Mouse (Mus musculus) hindbrain, embryonic 11.5 days (tissue): Measurements from ENCODE around the gene Zscan29. TPM values are rescaled to one million over a fixed set of nuclear protein-coding genes. Genes with fewer than 3 reads are reported as not detected.

Experiments
- ATAC-seq: fragments of 200-750 bp; cut with Nextera tagmentation; 2 replicates; pipeline ENCODE4 v1.8.0; 2017; ENCODE audit warnings: mild to moderate bottlenecking, moderate TSS enrichment, moderate library complexity; ENCODE audit not compliant: low FRiP score
- DNase-seq: peaks from one replicate; pipeline ENCODE4 v3.0.0-alpha.2; 2015; ENCODE audit warnings: low spot score
- H3K27ac ChIP-seq: fragments of 300-500 bp; sonication (generic); 2 replicates; pipeline ENCODE4 v1.5.1; 2014; ENCODE audit warnings: mild to moderate bottlenecking, low read depth, low read length
- H3K27me3 ChIP-seq: fragments of 300-500 bp; sonication (generic); 2 replicates; pipeline ENCODE4 v1.6.1; 2014; ENCODE audit warnings: mild to moderate bottlenecking, low read length, moderate library complexity, mixed read lengths; ENCODE audit not compliant: control insufficient read depth, insufficient read depth
- H3K36me3 ChIP-seq: fragments of 300-500 bp; sonication (generic); 2 replicates; pipeline ENCODE4 v1.6.1; 2014; ENCODE audit warnings: mild to moderate bottlenecking, low read length, moderate library complexity, mixed read lengths; ENCODE audit not compliant: control insufficient read depth, insufficient read depth
- H3K4me1 ChIP-seq: fragments of 300-500 bp; sonication (generic); replicated peaks from 2 replicates; pipeline ENCODE4 v1.6.1; 2014; ENCODE audit warnings: low read length, mixed read lengths; ENCODE audit not compliant: control insufficient read depth, insufficient read depth
- H3K4me2 ChIP-seq: fragments of 300-500 bp; sonication (generic); replicated peaks from 2 replicates; pipeline ENCODE4 v1.6.1; 2014; ENCODE audit warnings: mild to moderate bottlenecking, low read depth, low read length
- H3K4me3 ChIP-seq: fragments of 300-500 bp; sonication (generic); 2 replicates; pipeline ENCODE4 v1.5.1; 2014; ENCODE audit warnings: low read depth, low read length
- H3K9ac ChIP-seq: fragments of 300-500 bp; sonication (generic); 2 replicates; pipeline ENCODE4 v1.6.1; 2014; ENCODE audit warnings: low read depth, low read length
- H3K9me3 ChIP-seq: fragments of 300-500 bp; sonication (generic); 2 replicates; pipeline ENCODE4 v1.6.1; 2016; ENCODE audit warnings: low read length; ENCODE audit not compliant: control insufficient read depth
- WGBS: fragments of 180-500 bp; shearing (Covaris S2); extraction: QIAGEN DNeasy Blood & Tissue Kit; methylation state at CpG from one replicate; pipeline ENCODE4 v1.1.7; 2014; 5-methylcytosine and 5-hydroxymethylcytosine counted together
- polyA plus RNA-seq: library from polyadenylated mRNA; unstranded; fragments of >200 nt; fragmentation: Nextera tagmentation; extraction: Ambion mirVana; gene quantifications from 2 replicates; pipeline ENCODE4 v1.2.1, GENCODE M21; 2014

The Zscan29 gene
- polyA plus RNA-seq, 1 experiment from 2014 or later: 12.3 TPM

- Histone ChIP-seq H3K4me2 (no peak overlapping the region), H3K4me1 (no peaks in the 10 kb centered on the region), H3K4me3 (no peak overlapping the region), H3K9ac (no peak overlapping the region), H3K27me3 (no peaks in the 10 kb centered on the region), H3K27ac (no peak overlapping the region), H3K36me3 (peaks cover 9% of the 10 kb centered on the region; the same call in 1 of the 2 replicates), H3K9me3 (no peaks in the 10 kb centered on the region)
- 93% methylated on average over 5 of the region's 5 CpGs for WGBS
- DNase-seq: no peak
- ATAC-seq: no peak
These were observed 12.5 kb upstream of the Zscan29 start for GRCm38 (mm10) chr2:121183431-121183830.

- H3K4me1 ChIP-seq: no peaks in the 10 kb centered on the region
- DNase-seq: no peak
These were observed 8.0 kb upstream of the Zscan29 start for GRCm38 (mm10) chr2:121178828-121179479.

GRCm38 (mm10) chr2:121170481-121170971, 399 bp downstream of the Zscan29 start, which contains the start of gene Tubgcp4:
TSS of gene Tubgcp4 (plus strand) at chr2:121170654.
- H3K27me3 ChIP-seq: no peaks in the 10 kb centered on the region
- H3K4me2 ChIP-seq: peak within 1 kb of the TSS; percentile 89
- H3K27ac ChIP-seq: peak within 1 kb of the TSS; percentile 70
- peak within 1 kb of the TSS; percentile 60 for H3K9ac ChIP-seq
- H3K4me3 ChIP-seq: peak within 1 kb of the TSS; percentile 52
- ATAC-seq (no peak; the same call in 1 of the 2 replicates), DNase-seq (no peak)
- WGBS: under 1% methylated on average over 38 of the region's 38 CpGs
- H3K36me3 ChIP-seq: 0 out of 2 replicates have a peak, but pooled peaks cover 2% of the 10 kb centered on the region
- no peaks in the 10 kb centered on the region for H3K9me3 ChIP-seq
- H3K4me1 ChIP-seq: peaks cover 11% of the 10 kb centered on the region

More at GRCm38 (mm10) chr2:121178828-121179479, 8.0 kb upstream of the Zscan29 start:
- peaks cover 9% of the 10 kb centered on the region; the same call in 1 of the 2 replicates for H3K36me3 ChIP-seq
- H3K27me3 ChIP-seq: no peaks in the 10 kb centered on the region
- H3K9ac ChIP-seq: no peak overlapping the region
- H3K27ac ChIP-seq: no peak overlapping the region
- no peak for ATAC-seq
- no peak overlapping the region for H3K4me3 ChIP-seq
- no peak overlapping the region for H3K4me2 ChIP-seq
- no peaks in the 10 kb centered on the region for H3K9me3 ChIP-seq
- WGBS: 94% methylated on average over 3 of the region's 3 CpGs

GRCm38 (mm10) chr2:121169902-121170301, 1.0 kb downstream of the Zscan29 start:
- Histone ChIP-seq H3K9me3 (no peaks in the 10 kb centered on the region), H3K4me2 (peak overlapping the region; percentile 89), H3K4me1 (peaks cover 11% of the 10 kb centered on the region), H3K9ac (peak overlapping the region; percentile 60), H3K27ac (no peak overlapping the region), H3K36me3 (0 out of 2 replicates have a peak, but pooled peaks cover 2% of the 10 kb centered on the region), H3K4me3 (peak overlapping the region; percentile 52), H3K27me3 (no peaks in the 10 kb centered on the region)
- 11% methylated on average over 9 of the region's 9 CpGs for WGBS
- DNase-seq (no peak), ATAC-seq (no peak)

GRCm38 (mm10) chr2:121169173-121169572, 1.8 kb downstream of the Zscan29 start:
- H3K4me3 ChIP-seq: peak overlapping the region; percentile 52
- DNase-seq (no peak), ATAC-seq (no peak)
- peak overlapping the region; percentile 12 for H3K9ac ChIP-seq
- H3K9me3 ChIP-seq: no peaks in the 10 kb centered on the region
- peak overlapping the region; percentile 89 for H3K4me2 ChIP-seq
- 58% methylated on average over 4 of the region's 4 CpGs for WGBS
- peaks cover 11% of the 10 kb centered on the region for H3K4me1 ChIP-seq
- no peak overlapping the region for H3K27ac ChIP-seq
- H3K27me3 ChIP-seq: no peaks in the 10 kb centered on the region
- H3K36me3 ChIP-seq: no peaks in the 10 kb centered on the region; the same call in 1 of the 2 replicates

- Histone ChIP-seq H3K4me3 (no peak overlapping the region), H3K4me1 (no peaks in the 10 kb centered on the region), H3K9ac (no peak overlapping the region), H3K36me3 (peaks cover 3% of the 10 kb centered on the region; the same call in 1 of the 2 replicates), H3K27ac (no peak overlapping the region), H3K9me3 (no peaks in the 10 kb centered on the region), H3K4me2 (no peak overlapping the region), H3K27me3 (no peaks in the 10 kb centered on the region)
- ATAC-seq (no peak), DNase-seq (no peak)
- WGBS: 86% methylated on average over 3 of the region's 3 CpGs
These were observed 17.8 kb downstream of the Zscan29 start for GRCm38 (mm10) chr2:121153100-121153499.

- no peak overlapping the region for H3K9ac ChIP-seq
- ATAC-seq: no peak
- no peak overlapping the region for H3K27ac ChIP-seq
- no peak overlapping the region for H3K4me2 ChIP-seq
- no peaks in the 10 kb centered on the region for H3K9me3 ChIP-seq
- no peaks in the 10 kb centered on the region for H3K36me3 ChIP-seq
- no peak for DNase-seq
- H3K4me1 ChIP-seq: no peaks in the 10 kb centered on the region
- 85% methylated on average over 5 of the region's 5 CpGs for WGBS
- no peak overlapping the region for H3K4me3 ChIP-seq
- no peaks in the 10 kb centered on the region for H3K27me3 ChIP-seq
These were observed 21.2 kb downstream of the Zscan29 start for GRCm38 (mm10) chr2:121149679-121150078.

- DNase-seq: no peak
- H3K4me1 ChIP-seq: peaks cover 5% of the 10 kb centered on the region; the same call in 1 of the 2 replicates
- no peak overlapping the region for H3K9ac ChIP-seq
- no peak overlapping the region for H3K4me2 ChIP-seq
- H3K27me3 ChIP-seq: no peaks in the 10 kb centered on the region
- H3K36me3 ChIP-seq: 0 out of 2 replicates have a peak, but pooled peaks cover 5% of the 10 kb centered on the region
- WGBS: 59% methylated on average over 2 of the region's 2 CpGs
- H3K9me3 ChIP-seq: no peaks in the 10 kb centered on the region
- ATAC-seq: no peak
- no peak overlapping the region for H3K27ac ChIP-seq
- H3K4me3 ChIP-seq: no peak overlapping the region
These were observed 28.5 kb downstream of the Zscan29 start for GRCm38 (mm10) chr2:121142415-121142814.
